ENCODE assay signal across 11 mouse cellular contexts in genomic region chr7:118402576-118403022, GRCm38 (mm10). TPM values are rescaled to one million over a fixed set of nuclear protein-coding genes. Genes with fewer than 3 reads are reported as not detected.
DNase-seq lines count a peak whose midpoint lies in the region; ATAC-seq and TF ChIP-seq lines count a peak whose summit lies in the region.
"Had no signal": no experiment of that assay in that cellular context is flagged by ENCODE, and none has a peak within 500 bp of the region (broad histone marks: within the 10 kb centered on the region; RNA-seq: fewer than 3 reads in every experiment).

No protein-coding gene starts in this region.

- H3K9ac ChIP-seq in forebrain, postnatal 0 days, result no peak overlapping the region
- no peak overlapping the region for H3K9ac ChIP-seq in midbrain, embryonic 16.5 days (ENCODE audit: low read depth, low read length)
- H3K9ac ChIP-seq: heart, embryonic 15.5 days had no signal

- no peak overlapping the region for H3K4me3 ChIP-seq in forebrain, postnatal 0 days (ENCODE audit: low read depth, low read length)
- no peak overlapping the region for H3K4me3 ChIP-seq in midbrain, embryonic 16.5 days (ENCODE audit: low read depth, low read length)
- H3K4me3 ChIP-seq: heart, embryonic 15.5 days had no signal

- H3K27me3 ChIP-seq in forebrain, postnatal 0 days (ENCODE audit: insufficient read depth, low read length), result no peaks in the 10 kb centered on the region
- no peaks in the 10 kb centered on the region for H3K27me3 ChIP-seq in midbrain, embryonic 16.5 days (ENCODE audit: control insufficient read depth, insufficient read depth, low read depth, low read length)
- H3K27me3 ChIP-seq: heart, embryonic 15.5 days had no signal

- no peak for TF ChIP-seq CTCF in forebrain, postnatal 0 days (IDR thresholded peaks at IDR 0.05; ENCODE audit: low read depth)

- no peaks in the 10 kb centered on the region for H3K9me3 ChIP-seq in forebrain, postnatal 0 days (ENCODE audit: low read length)
- H3K9me3 ChIP-seq in midbrain, embryonic 16.5 days (replicated peaks; ENCODE audit: control insufficient read depth, low read length, poor library complexity, severe bottlenecking), result no peaks in the 10 kb centered on the region
- H3K9me3 ChIP-seq: heart, embryonic 15.5 days had no signal

- no peaks in the 10 kb centered on the region; the same call in 1 of the 2 replicates for H3K4me1 ChIP-seq in forebrain, postnatal 0 days (ENCODE audit: insufficient read depth)
- peaks cover 4% of the 10 kb centered on the region; the same call in 1 of the 2 replicates for H3K4me1 ChIP-seq in midbrain, embryonic 16.5 days (ENCODE audit: control insufficient read depth, insufficient read depth, low read length)
- H3K4me1 ChIP-seq: heart, embryonic 15.5 days had no signal

- ATAC-seq in forebrain, postnatal 0 days, result peak; percentile 65
- peak; percentile 29 for ATAC-seq in midbrain, embryonic 16.5 days

- peak; percentile 24 for DNase-seq in layer of hippocampus, adult 11-12 months (ENCODE audit: low spot score)
- DNase-seq in layer of hippocampus, postnatal 25 days (ENCODE audit: extremely low spot score in 1 of 2, low spot score in 1 of 2), result no peak
- DNase-seq in cerebellum, adult 9-10 months, result peak; percentile 12
- DNase-seq in forebrain, postnatal 0 days, result peak; percentile 33
- no peak for DNase-seq in left cerebral cortex, postnatal 36 days (ENCODE audit: low spot score in 2 of 2)
- DNase-seq in lung, postnatal 14 days, result no peak
- DNase-seq in spleen, postnatal 14 days (ENCODE audit: low spot score in 2 of 2), result no peak
- DNase-seq: lung, postnatal 36 days; thymus, postnatal 14 days had no signal

- no peak overlapping the region for H3K4me2 ChIP-seq in forebrain, postnatal 0 days (ENCODE audit: low read depth)
- H3K4me2 ChIP-seq in midbrain, embryonic 16.5 days (ENCODE audit: low read length), result no peak overlapping the region
- H3K4me2 ChIP-seq: heart, embryonic 15.5 days had no signal

- WGBS in forebrain, postnatal 0 days, result 27% methylated on average over 3 of the region's 3 CpGs
- 44% methylated on average over 3 of the region's 3 CpGs for whole genome bisulfite sequencing in midbrain, embryonic 16.5 days

- no peaks in the 10 kb centered on the region for H3K36me3 ChIP-seq in forebrain, postnatal 0 days (ENCODE audit: insufficient read depth)
- H3K36me3 ChIP-seq in midbrain, embryonic 16.5 days (ENCODE audit: control insufficient read depth, insufficient read depth, low read length), result no peaks in the 10 kb centered on the region
- H3K36me3 ChIP-seq: heart, embryonic 15.5 days had no signal

- intact Hi-C loops in left cerebral cortex, postnatal 36 days (cut with DNase I), result loop anchor here (5.0 kb wide), 1 partner anchor 40 kb away; no protein-coding TSS in a partner anchor

- H3K27ac ChIP-seq in forebrain, postnatal 0 days (ENCODE audit: low read depth, low read length), result no peak overlapping the region
- peak overlapping the region; percentile 26; the same call in 1 of the 2 replicates for H3K27ac ChIP-seq in midbrain, embryonic 16.5 days (ENCODE audit: low read length)
- H3K27ac ChIP-seq: heart, embryonic 15.5 days had no signal

RNA-seq across cellular contexts. Expression of gene Syt17, which starts 45.4 kb away (rescaled TPM):
- 10 to 100 TPM; 86.1 to 99.6 TPM for total RNA-seq in layer of hippocampus, postnatal 25 days (2021)
- 19.6 and 22.5 TPM in 2 replicates for total RNA-seq in forebrain, postnatal 0 days (2014; rRNA removed)
- polyA plus RNA-seq in forebrain, postnatal 0 days (2015; fragmentation: Nextera tagmentation; extraction: Ambion mirVana), result 10.4 and 18.2 TPM in 2 replicates
- 22.5 and 25.9 TPM in 2 replicates for polyA plus RNA-seq in midbrain, embryonic 16.5 days (2015; fragmentation: Nextera tagmentation; extraction: Ambion mirVana)
- 10 to 100 TPM; 55.3 to 70.6 TPM for total RNA-seq in left cerebral cortex, postnatal 36 days (2021)

Comparison
In these comparisons a context has a peak if more than half of its experiments do, and no peak if none do; other contexts are left out.
1. DNase-seq: peak in layer of hippocampus, adult 11-12 months (single experiment), cerebellum, adult 9-10 months (single experiment) and forebrain, postnatal 0 days (single experiment); none in layer of hippocampus, postnatal 25 days (0 of 2), left cerebral cortex, postnatal 36 days (0 of 2), lung, postnatal 14 days (single experiment) and spleen, postnatal 14 days (0 of 2).